Mouse (Mus musculus): Measurements from ENCODE around the gene Josd2. TPM values are rescaled to one million over a fixed set of nuclear protein-coding genes. Genes with fewer than 3 reads are reported as not detected.

The Josd2 gene
- total RNA-seq, 1 experiment from 2014 or later = 20.4 TPM

Other genes with a start within 250 kb of the Josd2 start
- not detected in 2 replicates for gene Klk1, start 242.6 kb upstream of the Josd2 start, total RNA-seq (2017)
- not detected in 2 replicates for gene Gm36864, start 231.8 kb upstream of the Josd2 start, total RNA-seq (2017)
- 0.31 TPM in 1 of 2 replicates, not detected in the other for gene 1700028J19Rik, start 221.3 kb upstream of the Josd2 start, total RNA-seq (2017)
- gene 2410002F23Rik, start 221.3 kb upstream of the Josd2 start, total RNA-seq (2017) = 86.6 and 87.3 TPM in 2 replicates
- 0.74 TPM in 1 of 2 replicates, not detected in the other for gene Acp4, start 210.6 kb upstream of the Josd2 start, total RNA-seq (2017)
- not detected in 2 replicates for gene Gm15517, start 206.5 kb upstream of the Josd2 start, total RNA-seq (2017)
- 1.5 and 4.2 TPM in 2 replicates for gene Clec11a, start 161.1 kb upstream of the Josd2 start, total RNA-seq (2017)
- gene Shank1, start 157.7 kb upstream of the Josd2 start, total RNA-seq (2017) = not detected in 2 replicates
- 0.79 and 1.8 TPM in 2 replicates for gene Syt3, start 83.9 kb upstream of the Josd2 start, total RNA-seq (2017)
- gene 1700008O03Rik, start 82.2 kb upstream of the Josd2 start, total RNA-seq (2017) = 1.9 TPM in 1 of 2 replicates, not detected in the other
- gene Lrrc4b, start 39.0 kb upstream of the Josd2 start, total RNA-seq (2017) = not detected in 2 replicates
- not detected in 2 replicates for gene Aspdh, start 2.6 kb upstream of the Josd2 start, total RNA-seq (2017)
- 30.3 and 44.3 TPM in 2 replicates for gene Emc10, start 28.5 kb downstream of the Josd2 start, total RNA-seq (2017)
- gene Fam71e1, start 28.6 kb downstream of the Josd2 start, total RNA-seq (2017) = 17.6 TPM in 1 of 2 replicates, not detected in the other
- gene Mybpc2, start 56.7 kb downstream of the Josd2 start, total RNA-seq (2017) = not detected in 2 replicates
- gene Spib, start 64.1 kb downstream of the Josd2 start, total RNA-seq (2017) = 0.25 TPM in 1 of 2 replicates, not detected in the other
- 57.7 and 60.3 TPM in 2 replicates for gene Pold1, start 80.9 kb downstream of the Josd2 start, total RNA-seq (2017)
- gene Nr1h2, start 86.0 kb downstream of the Josd2 start, total RNA-seq (2017) = 80.0 and 105 TPM in 2 replicates
- 55.1 and 74.2 TPM in 2 replicates for gene Napsa, start 104.4 kb downstream of the Josd2 start, total RNA-seq (2017)
- gene Kcnc3, start 122.7 kb downstream of the Josd2 start, total RNA-seq (2017) = 0.50 TPM in 1 of 2 replicates, not detected in the other
- 0.10 and 0.38 TPM in 2 replicates for gene Myh14, start 202.9 kb downstream of the Josd2 start, total RNA-seq (2017)
- not detected in 2 replicates for gene Izumo2, start 240.8 kb downstream of the Josd2 start, total RNA-seq (2017)